Mouse (Mus musculus) megakaryocyte-erythroid progenitor cell, adult 5-6 weeks (primary cell): ENCODE measurements around the gene Mast3. TPM values are rescaled to one million over a fixed set of nuclear protein-coding genes. Genes with fewer than 3 reads are reported as not detected.

ENCODE experiments used
- ATAC-seq: replicated peaks from 2 replicates; pipeline ENCODE4 v1.8.0; 2016; ENCODE audit warnings: mild to moderate bottlenecking, inconsistent platforms; ENCODE audit not compliant: severe bottlenecking, poor library complexity, low FRiP score, low TSS enrichment
- total RNA-seq, 2 experiments: library from RNA; stranded (forward) in 1 of 2; stranded (reverse) in 1 of 2; fragments of 200-1000, 215-1000 nt in 1 of 2; fragments of >200 nt in 1 of 2; fragmentation: Nextera tagmentation in 1 of 2; gene quantifications; 2 replicates each; pipeline ENCODE4 v1.2.3; 2014 to 2017

Mast3 gene
- total RNA-seq, 2 experiments from 2014 or later: 6.2 to 54.3 TPM

DNA sequence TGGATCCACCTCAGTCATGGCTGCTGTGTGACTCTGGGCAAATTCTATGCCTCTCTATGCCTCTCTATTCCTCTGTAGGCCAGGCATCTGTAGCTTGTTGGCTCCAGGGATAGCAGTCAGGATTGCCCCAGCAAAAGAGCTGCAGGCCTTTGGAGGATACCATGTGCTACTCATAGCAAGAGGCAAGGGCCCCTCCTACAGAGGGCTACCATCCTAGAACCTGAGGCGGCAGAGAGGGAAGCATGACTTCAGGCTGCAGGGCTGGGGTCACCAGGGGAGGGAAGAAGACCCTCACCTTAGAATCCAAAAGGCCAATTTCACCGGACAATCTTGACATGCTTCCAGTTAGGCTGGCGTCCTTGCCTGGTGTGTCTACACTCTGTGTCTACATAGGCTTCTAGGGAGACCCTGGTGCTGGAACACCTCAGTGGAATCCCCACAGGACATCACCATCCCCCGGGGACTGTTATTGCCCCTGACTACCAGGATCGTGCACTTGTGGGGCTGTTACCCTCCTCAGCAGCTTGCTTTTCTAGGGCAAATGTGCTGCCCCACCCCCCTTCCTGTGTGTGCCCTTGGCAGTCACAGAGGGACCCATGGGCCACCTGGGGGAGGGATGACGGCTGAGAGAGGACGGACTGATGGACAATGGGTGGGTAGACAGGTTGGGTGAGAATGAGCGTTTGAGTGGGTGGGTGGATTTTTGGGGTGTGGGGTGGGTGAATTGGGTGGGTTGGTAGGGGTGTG is 4.3 kb upstream of the Mast3 start:
- no peak for ATAC-seq

DNA sequence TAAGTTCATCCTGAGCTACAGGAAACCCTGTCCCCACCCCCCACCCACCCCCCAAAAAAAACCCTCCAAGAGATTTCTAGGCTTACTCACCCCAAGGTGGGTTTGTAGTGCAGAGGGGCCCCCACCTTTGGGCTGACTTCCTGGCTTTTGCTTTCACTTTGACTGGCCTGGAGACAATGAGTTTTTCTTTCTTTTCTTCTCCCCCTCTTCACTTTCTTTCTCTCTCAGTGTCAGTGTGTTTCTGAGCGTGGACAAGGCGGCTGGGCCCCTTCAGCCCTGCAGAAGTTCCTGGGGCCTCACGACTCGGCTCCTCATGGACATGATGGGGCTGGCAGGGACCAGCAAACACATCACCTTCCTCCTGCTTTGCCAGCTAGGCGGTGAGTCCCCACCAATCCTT is 3.4 kb upstream of the Mast3 start, which contains the start of gene Il12rb1:
TSS of gene Il12rb1 (plus strand) at position 211 of the 400 bp plus-strand sequence.
- no peak for ATAC-seq

DNA sequence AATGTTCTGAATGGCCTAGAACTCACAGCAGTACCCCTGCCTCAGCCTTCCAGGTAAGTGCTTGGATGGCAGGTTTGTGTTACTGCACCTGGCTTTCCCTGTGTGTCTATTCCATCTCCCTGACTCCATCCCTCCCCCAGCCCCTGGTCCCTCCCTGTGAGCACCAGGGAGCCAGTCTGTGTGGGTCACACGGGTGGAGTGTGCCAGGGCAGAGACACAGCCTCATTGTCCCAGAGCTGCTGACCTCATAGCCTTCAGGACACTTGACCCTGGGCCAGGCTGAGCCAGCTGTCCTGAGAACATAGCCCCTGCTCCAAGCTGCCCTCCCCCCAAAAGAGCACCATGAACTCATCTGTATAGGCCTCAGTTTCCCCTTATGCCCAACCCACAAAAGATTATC is 2.5 kb upstream of the Mast3 start:
- ATAC-seq: no peak

DNA sequence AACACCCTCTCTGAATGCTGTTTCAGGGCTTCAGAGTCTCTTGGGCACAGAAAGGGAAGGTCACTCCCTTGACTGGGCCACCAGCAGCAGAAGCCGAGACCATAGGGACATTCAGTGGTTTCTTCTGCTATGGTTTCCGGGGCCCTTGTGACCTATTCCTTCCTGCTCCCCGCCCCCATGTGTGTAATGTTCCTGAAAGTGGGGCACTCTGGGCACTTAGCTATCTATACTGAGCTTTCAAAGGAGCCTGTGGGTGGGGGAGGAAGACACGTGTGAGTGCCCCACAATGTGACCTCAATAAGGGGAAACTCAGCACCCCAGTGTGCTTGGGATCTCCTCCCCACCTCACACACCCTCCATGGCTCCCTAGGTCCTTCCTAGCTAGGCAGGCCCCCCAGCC is 1.7 kb upstream of the Mast3 start:
- no peak for ATAC-seq

DNA sequence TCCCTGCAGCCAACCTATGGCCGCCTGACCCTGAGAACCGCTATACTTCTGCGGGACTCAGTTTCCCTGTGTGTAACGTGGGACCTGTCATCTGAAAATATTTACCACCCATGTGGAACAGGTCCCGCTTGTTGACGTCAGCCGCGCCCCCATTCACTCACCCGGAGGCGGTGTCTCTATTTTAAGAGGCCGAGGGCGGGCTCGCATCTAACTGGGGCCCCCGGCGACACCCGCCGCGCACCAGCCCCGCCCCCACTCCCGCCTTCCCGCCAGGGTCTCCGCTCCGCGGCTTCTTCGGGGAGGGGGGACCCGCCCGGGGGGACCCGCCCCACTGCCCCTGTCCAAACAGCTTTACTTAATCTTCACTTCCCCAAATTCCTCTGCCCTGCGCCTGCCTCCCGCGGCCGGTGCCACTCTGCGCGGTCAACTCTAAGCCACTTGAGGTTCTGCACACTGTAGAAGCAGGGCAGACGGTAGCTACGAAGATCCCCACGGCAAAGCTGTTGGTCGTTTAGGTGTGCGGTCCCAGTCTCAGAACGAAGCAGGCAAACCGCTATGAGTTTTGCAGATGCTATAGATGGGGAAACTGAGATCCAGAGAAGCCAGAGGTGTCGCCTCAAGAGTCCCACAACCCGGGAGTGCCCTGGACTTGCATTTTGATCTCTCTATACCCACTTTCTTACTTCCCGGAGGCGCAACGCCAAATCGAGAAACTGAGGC is 933 bp downstream of the Mast3 start:
- no peak for ATAC-seq

DNA sequence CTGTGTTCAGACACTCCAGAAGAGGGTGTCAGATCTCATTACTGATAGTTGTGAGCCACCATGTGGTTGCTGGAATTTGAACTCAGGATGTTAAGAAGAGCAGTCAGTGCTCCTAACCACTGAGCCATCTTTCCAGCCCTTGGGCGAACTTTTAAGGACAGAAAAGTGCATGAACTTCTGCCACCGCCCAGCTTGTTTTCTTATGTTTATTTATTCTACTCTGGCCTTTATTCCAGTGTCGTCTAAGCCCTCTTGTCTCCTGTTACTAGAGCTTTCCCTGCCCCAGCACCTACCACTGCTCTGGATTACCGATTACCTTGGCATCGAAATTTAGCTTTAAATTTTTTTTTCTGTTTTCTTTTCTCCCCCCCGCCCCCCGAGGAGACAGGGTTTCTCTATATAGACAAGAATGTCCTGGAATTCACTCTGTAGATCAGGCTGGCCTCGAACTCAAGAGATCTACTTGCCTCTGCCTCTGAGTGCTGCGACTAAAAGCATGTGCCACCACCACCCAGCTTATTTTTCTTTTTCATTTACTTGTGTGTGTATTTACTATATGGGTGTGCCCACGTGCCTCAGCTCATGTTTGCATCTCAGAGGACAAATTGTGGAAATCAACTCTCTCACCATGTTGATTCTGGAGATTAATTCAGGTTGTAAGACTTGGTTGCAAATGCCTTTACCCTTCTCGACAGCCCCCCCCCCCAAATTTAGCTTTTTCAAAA is 1.9 kb downstream of the Mast3 start:
- no peak for ATAC-seq

DNA sequence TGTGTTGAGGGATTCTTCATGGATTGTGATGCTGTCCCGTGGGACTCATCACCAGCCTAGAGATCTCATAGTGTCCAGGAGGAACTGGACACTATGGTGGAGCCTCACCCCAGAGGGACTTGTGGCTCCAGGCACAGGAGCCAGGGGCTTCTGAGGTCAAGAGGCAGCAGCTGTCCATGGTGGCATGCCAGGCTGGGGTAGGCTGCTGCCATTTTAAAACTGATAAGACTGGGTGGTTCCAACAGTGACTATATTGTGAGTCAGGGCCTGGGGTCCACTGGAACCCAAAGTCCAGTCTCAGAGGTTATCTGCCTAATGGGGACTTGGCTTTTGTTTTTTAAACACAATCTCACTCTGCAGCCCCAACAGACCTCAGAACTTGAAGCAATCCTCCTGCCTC is 3.0 kb downstream of the Mast3 start:
- ATAC-seq: no peak

DNA sequence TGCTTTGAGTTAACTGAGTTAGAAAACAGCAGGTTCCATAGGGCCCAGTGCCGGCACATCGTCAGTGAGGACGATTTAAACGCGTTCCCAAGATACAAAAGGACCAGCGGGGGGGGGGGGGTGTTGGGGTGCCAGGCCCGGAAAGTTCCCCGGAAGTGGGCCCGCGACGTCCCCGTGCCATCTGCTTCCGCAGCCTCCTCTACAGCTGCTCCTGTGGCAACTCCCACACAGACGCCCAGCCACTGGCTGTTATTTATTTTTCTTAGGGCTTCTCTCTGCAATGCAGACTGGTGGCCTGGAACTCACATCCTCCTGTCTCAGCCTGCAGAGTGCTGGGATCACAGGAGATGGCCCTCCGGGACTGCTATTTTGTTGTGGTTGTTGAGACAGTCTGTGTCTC is 3.7 kb downstream of the Mast3 start:
- no peak for ATAC-seq

DNA sequence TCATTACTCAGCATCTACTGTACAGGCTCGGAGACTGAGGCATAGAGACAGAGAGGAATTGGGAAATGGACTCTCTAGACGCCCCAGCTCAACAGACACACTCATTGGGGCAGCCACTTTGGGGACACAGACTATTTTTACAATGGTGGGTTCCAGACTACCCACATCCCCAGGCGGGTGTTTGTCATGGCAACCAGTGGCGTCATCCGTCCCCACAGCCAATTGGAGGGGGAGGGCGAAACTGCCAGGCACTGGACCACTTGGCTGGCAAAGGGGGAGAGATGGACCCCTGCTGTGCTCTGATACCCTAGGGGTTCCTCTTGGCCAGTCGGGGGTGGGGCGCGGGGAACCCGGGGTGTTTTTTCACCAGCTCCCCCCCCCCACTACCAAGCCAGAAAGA is 4.2 kb downstream of the Mast3 start:
- no peak for ATAC-seq

DNA sequence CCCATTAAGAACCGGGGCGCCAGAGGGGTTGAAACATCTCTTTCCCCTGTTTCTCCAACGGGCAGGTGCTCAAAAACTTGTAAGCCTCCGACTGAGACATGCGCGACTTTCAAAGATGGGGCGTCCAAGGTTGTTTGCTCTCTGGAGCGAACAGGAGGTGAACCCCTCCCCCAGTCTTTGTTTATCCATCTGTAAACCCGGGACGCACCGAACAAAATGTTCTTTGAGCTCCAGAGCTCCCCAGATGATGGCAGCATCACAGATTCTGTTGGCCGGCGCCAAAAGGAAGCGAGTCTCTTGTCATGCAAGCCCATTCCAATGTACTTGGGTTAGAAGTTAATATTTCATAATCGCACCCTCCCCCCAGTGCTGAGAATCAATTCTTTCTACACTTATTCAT is 6.6 kb downstream of the Mast3 start:
- ATAC-seq: no peak

DNA sequence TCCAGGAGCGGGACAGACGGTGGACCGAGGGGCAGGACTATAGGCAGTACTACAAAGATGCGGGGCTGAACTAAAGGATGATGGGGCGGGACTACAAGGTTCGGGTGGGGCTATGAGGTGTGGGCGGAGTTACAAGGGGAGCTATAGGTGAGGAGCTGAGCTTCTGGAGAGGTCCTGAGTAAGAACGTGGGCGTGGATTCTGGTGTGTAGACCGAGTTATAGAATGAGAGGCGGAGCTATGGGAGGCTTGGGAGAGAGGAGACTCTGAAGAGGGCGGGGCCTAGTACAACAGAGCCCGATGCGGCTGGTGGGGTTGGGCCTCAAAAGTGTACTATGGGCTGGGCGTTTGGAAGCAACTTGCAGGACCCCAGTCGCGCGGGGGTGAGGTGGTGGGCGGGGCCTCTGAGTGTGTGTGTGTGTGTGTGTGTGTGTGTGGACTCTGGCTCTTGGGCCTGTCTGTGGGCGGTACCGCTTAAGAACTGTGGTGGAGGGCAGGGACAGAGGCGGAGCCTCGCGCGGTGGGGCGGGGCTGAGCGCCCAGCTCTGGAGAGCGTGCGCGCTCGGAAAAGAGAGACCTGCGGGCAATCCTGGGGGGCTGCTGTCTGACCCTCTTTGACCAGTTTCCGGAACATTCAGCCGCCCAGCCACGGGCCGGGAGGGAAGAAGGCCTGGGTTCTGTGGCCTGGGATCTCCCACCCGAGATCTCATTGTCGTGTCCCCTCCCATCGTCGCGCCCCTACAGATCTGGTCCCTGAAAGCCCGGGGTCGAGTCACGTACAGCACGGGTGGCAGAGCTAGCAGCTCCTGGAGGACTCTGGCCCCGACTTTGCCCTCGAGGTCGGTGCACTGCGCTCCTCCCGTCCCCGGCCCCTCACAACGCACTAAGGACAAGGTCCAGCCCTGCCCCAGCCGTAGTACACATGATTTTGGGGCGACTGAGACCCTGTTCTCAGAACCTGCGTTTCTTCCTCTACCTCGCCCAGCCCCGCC is 7.5 kb downstream of the Mast3 start:
- peak; percentile 79 for ATAC-seq

DNA sequence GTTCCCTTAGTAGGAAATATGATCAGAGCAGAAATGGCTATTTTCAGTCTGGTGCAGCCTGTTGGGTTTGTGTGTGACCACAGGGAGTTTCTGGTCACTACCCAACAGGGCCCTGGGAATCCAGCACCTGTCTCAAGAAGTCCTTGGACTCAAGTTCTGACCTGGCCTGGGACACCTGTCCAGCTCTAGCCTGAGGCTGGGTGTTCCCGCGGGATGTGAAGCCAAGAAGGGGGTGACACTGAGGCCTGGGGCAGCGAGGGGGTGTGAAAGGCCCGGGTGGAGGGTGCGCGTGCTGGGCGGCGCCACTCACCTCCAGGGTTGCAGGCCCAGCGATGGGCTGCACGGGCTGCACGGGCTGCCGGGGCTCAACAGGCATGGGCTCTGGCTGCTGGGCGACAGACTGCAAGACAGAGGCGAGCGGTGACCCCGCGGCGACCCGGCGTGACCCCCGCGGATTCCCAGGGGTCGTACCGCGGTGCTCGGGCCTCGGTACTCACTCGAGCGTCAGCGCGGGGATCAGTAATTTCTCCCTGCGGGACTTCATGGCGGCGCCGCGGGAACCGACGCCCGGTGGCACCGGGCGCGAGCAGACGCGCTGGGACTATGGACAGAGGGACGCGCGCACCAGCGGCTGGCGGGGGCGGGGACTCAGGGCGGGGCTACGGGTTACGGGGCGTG is 8.3 kb downstream of the Mast3 start:
- no peak for ATAC-seq

DNA sequence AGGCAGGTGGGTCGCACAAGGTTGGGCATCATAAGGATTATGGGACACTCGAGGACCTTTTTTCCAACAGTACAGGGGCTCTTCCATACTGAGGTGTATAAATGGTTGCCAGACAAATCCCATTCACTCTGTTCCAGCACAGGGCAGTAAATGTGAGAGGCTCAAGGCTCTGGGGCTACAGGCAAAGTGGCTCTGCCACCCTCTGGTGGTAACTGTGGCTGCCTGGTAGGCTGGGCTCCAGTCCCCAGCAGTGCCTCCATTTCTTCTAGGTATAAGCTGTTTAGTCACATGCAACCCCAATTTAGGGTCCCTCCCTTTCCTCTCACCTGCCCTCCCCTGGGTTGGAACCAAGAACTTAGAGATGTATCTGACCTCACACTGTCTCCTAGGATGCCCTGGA is 9.5 kb downstream of the Mast3 start:
- ATAC-seq: no peak

DNA sequence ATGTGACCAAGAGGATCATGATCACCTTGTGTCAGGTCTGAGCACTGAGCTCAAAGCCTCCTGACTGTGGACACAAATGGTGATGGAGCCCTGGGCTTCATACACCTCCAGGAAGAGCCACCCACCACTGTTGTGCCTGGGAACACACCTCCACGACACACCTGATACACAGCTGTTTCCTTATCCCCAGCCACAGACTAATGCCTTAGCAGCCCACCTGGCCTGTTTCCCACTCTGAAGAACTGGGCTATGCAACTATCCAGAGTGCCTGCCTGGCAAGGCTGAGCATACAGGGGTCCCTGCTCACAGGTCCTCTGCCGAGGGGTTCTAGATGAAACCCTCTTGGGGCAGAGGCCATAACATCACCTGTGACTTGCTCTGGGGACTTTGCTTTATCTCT is 10.6 kb downstream of the Mast3 start:
- ATAC-seq: no peak

DNA sequence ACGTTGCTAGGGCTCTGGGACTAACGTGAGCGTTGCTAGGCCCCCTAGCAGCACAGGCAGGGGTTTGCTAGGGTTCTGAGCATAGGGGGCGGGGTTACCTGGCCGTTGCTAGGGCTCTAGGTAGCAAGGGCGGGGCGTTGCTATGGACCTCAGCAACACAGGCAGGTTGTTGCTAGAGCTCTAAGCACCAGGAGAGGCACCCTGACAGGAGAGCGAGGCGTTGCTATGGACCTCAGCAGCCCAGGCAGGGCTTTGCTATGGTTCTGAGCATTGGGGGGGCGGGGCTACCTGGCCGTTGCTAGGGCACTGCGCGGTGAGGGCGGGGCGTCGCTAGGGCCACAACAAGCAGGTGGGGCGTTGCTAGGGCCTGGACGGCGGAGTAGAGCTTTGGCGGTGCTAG is 12.2 kb downstream of the Mast3 start:
- peak; percentile 16 for ATAC-seq

DNA sequence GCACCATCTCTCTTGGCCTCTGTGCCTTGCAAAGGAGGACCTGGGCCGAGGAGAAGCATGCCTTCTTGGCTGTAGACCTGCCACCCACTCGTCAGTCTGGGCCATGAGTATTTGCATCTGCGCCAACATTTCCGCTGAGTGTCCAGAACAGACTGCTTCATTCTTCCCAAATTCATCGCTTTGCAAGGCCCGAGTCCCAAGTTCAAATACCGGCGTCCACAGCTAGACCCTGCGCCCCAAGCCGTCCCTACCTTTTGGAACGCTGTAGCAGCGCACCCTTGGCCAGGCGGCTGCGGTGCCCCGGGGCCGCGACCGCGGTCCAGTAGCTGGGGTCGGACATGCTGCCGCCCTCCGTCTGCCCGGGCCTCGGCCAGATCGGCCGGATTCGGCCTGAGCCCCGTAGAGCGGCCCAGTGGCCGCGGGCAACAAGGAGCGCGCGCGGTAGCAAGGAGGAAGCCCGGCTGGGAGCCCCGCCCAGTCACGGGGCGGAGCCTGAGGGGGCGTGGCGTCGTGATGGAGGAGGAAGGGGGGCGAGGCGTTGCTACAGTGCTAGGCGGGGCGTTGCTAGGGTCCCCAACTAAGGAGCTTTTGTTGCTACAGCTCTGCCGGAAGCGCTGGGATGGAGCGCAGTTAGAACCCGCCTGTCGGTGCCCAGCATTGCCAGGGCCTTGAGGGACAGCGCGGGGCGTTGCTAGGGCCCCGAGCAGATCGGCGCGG is 12.7 kb downstream of the Mast3 start:
- ATAC-seq: peak; percentile 68

DNA sequence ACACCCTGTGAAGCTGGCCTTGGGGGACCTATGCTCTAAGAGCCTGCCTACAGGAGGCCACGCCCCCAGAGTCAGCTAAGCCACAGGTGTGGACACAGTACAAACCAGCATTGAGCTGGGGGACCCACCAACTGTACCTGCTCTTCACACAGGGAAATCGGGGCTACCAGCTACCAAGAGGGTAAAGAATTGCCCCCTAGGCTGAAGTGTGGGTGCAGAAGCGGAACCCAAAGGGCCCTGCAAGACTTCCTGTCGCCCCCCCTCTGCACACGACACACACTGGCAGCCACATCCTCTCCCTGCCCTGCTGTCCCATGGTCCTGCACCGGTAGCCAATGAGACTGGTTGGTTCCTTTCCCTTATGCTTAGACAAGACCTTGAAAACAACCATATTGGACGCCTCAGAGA is 13.6 kb downstream of the Mast3 start:
- peak; percentile 27; the same call in 1 of the 2 replicates for ATAC-seq

DNA sequence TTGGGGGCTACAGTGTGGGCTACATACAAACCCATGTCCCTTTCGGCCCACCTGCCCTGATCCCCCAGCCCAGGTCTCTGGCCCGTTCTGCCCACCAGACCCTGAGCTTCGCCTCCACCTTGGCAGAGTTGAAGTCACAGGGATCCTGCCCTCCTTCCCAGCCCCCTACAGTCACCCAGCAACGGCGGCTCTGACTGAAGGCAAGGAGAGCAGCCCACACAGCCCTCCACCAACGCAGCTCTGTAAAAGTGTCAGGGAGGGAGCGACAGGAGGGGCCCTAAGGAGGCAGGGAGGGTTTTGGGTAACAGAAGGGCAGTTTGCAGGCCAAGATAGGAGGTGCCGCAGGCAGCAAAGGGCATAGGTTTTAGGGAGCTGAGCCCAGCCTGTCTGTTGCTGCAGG is 14.0 kb downstream of the Mast3 start:
- no peak for ATAC-seq
